Mouse (Mus musculus): ENCODE data around the gene Sec16b.

Gene Sec16b

GRCm38 (mm10) chr1:157513559-157513958 is 7.0 kb downstream of the Sec16b start:
- DNase-seq (ENCODE audit: low spot score): no peak

- no peak for DNase-seq (ENCODE audit: low spot score)
Measured at GRCm38 (mm10) chr1:157514298-157514697, 7.8 kb downstream of the Sec16b start.

DNA sequence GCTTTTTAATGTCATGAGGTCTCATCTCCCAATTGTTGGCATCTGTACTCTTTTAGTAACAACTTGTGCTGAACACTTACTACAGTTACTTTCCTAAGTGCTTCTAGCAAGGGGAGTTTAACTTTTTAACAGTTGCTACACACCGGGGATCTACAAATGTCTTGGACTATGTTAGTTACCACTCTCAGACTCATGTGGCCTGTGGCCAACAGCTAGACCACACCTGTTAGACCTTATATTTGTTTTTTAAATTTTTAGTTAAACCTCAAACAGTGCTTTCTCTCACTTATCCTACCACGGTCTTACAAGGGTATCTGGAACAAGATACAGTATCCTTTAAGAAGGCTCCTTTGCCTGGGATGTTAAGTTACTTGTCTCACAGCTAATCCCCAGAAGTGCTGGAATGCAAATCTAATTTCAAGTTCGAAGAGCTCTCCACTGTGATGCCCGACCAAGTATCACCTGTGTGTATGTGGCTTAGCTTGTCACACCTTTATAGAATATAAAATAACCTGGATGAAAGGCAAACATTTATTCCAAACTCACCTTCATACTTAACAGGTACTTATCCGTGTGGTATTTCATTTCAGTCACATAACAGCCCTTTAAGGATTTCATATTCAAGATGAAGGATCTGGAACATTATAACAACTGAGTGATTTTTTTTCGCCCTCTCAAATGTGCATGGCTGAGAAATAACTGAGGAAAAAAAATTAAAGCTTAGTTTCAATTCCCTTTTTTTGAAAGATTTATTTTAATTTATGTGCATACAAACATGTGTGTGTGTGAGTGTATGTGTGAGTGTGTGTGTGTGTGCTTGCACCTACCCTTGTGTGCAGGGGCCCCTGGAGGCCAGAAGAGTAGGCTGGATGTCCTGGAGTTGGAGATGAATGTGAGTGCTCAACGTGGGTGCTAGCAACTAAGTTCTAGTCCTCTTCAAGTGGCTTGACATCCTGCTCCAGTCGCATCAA is 10.6 kb downstream of the Sec16b start:
- DNase-seq (ENCODE audit: low spot score): no peak

GRCm38 (mm10) chr1:157518111-157518523 is 11.6 kb downstream of the Sec16b start:
- DNase-seq (ENCODE audit: low spot score): peak; percentile 70

DNA sequence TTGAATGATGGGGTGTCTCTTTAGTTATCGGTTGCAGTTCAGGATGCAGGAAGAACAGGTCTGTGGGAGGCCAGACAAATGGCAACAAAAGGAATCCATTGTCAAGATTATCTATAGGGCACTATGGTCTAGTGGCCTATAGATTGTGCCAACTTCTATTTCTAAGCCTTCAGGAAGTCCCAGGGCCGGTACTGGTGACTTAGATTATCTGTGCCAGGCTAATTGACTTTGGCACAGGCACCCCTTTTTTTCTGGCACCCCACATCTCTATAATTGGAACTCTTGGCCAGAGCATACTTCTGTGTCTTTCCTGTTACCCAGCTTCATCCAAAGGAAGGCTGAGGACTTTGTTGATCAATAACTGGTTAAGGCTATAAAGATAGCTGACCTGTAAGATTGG is 12.9 kb downstream of the Sec16b start:
- no peak for DNase-seq (ENCODE audit: low spot score)

GRCm38 (mm10) chr1:157522322-157522721 is 15.8 kb downstream of the Sec16b start:
- DNase-seq (ENCODE audit: low spot score): no peak

DNA sequence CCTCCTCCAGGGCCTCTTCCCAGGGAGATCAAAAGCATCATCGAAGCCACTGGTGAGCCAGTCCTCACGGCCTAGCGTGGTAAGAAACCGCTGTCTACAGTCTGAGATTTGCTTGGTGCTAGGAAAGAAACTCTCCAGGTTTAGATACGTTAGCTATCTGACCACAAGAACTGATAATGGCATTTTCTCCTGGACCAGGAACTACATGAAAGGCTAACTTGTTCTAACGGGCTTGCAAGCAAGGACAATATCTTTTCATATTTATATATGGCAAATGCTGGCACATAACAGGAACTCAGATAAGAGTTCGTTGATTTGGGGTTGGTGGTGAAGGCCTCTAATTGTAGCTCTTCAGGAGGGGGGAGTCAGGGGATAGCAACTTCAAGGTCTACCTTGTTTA is 18.2 kb downstream of the Sec16b start:
- DNase-seq (ENCODE audit: low spot score): no peak

DNA sequence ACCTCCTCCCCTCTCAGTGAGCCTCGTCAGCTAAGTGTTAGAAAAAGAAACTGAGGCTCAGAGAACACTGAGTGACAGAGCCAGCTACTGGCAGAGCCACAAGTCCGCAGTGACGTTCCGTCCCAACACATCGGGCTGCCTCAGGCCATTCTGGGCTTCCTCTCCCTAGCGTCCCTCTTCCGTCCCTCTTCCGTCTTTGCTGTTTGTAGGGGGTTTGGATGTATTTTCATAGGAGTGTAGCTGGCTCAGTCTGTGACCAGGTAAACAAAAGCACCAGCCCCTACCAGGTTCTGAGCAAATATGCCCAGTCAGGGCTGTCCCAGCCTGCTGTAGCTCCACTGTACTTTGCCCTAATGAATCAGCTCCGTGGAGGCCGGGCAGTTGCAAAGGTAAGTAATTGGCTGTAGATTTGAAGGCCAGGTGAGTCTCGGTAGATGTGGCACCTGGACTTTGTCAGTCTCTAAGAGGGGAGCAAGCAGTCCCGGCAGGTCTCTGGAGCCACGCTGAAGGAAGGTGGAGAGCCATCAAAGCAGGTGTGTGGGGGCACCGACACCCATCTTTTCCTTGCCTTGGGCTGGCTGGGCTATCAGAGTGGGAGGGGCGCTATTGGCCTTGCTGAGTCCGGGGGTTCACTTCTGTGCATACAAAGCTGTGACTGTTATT is 19.3 kb downstream of the Sec16b start:
- DNase-seq (ENCODE audit: low spot score): no peak

- DNase-seq (ENCODE audit: low spot score): no peak
Measured at GRCm38 (mm10) chr1:157526625-157527024, 20.1 kb downstream of the Sec16b start.

DNA sequence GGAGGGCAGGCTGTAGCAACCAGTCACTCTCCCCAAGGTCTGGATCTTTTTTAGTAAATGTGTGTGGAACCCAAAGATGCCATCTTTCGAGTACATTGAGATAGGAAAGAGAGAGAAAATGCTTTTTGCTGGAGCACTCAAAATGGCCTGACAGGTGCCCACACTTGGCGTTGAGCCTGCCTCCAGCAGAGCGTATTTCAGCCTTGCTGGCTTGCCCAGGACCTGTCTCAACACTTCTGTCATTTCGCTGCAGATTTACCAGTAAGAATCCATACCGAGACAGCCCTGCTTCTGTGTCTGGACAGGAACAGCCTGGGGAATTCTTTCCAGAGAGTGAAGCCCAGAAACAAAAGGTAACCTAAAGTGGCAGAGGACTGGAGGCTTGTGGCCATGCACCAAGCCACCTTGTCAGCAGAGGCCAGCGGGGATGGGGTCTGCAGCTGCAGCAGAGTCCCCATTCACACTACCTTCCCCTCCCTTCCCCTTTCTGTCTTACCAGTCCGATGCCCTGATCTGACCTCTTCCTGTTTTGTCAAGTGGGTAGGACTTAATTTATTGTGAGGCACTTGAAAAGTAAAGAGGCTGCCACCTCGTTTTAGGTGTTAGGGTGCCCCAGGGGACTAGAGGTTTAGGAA is 26.4 kb downstream of the Sec16b start:
- DNase-seq (ENCODE audit: low spot score): no peak

DNA sequence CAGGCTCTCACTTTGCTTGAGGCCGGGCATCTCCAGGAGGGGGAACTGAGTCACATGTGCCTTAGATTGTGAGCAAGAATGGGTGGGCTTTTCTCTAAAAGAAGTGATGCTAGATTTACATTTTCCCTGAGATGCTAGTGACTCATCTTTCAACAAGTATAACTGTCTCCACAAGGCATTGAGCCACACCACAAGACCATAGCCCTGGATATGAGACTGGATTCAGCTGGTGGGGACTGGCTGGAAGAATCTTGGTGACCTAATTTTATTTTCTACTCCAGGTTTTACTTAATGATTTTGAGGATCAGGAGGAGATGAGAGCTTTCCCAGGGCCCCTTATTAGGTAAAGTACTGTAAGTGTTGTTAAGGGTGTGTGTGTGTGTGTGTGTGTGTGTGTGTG is 29.0 kb downstream of the Sec16b start:
- DNase-seq (ENCODE audit: low spot score): no peak

DNA sequence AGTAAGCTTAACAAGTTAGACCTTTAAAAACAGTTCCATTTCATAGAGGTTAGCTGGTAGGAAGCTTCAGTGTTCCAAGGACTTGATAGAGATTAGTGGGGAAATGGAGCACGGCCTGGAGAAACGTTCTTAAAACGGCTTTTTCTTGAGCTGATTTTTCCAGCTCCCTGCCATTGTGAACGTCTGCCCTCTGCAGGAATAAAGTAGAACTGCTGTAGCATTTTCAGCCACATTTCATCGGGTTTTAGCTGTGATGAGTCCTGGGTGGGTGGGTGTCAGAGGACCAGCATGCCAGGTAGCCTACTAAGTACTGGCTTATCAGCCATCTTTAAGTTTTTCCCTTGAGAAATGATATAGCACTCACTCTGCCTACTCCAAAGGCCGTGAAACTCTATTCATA is 29.9 kb downstream of the Sec16b start:
- DNase-seq (ENCODE audit: low spot score): peak; percentile 72

DNA sequence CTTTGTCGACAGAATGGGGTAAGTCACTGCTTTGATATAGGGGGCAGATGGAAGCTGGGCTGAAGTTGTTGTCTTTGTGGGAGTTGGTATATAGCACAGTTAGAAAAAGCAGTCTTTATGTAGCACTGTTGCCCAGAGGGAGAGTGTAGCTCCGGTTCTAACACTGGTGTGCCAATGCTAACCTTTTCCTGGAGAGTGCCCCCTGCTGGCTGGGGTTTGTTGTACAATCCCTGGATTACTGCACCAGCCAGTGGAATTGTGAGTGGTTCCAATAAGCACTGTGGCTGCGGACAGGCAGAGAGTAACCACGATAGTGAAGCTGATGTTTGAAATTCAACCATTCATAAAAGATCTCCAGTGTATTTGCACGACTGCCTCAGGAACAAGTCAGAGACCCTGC is 31.1 kb downstream of the Sec16b start:
- DNase-seq (ENCODE audit: low spot score): no peak

DNA sequence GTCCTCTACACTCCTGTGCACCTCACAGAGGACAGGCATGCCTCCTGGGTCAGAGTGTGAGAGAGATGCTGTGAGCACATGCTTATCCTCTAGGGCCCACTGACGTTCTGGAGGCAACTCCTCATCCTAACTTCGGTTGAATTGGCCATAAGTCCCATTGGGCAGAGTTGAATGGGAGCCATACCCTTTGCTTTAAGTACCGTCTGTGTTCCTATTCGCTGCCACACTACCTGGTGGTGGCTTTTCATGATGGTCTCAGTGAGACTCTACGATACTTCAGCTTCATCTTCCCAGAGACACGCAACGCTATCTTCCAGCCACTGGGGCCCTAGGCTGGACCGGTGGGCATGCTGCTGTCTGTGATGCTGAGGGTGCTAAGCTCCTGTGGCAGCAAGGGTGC is 38.5 kb downstream of the Sec16b start:
- DNase-seq (ENCODE audit: low spot score): no peak

- no peak for DNase-seq (ENCODE audit: low spot score)
Measured at GRCm38 (mm10) chr1:157547658-157548057, 41.1 kb downstream of the Sec16b start.

GRCm38 (mm10) chr1:157549721-157550120 is 43.2 kb downstream of the Sec16b start:
- DNase-seq (ENCODE audit: low spot score): no peak

GRCm38 (mm10) chr1:157552749-157553451 is 46.4 kb downstream of the Sec16b start:
- peak; percentile 79 for DNase-seq (ENCODE audit: low spot score)

- DNase-seq (ENCODE audit: low spot score): no peak
Measured at GRCm38 (mm10) chr1:157554163-157554562, 47.6 kb downstream of the Sec16b start.

DNA sequence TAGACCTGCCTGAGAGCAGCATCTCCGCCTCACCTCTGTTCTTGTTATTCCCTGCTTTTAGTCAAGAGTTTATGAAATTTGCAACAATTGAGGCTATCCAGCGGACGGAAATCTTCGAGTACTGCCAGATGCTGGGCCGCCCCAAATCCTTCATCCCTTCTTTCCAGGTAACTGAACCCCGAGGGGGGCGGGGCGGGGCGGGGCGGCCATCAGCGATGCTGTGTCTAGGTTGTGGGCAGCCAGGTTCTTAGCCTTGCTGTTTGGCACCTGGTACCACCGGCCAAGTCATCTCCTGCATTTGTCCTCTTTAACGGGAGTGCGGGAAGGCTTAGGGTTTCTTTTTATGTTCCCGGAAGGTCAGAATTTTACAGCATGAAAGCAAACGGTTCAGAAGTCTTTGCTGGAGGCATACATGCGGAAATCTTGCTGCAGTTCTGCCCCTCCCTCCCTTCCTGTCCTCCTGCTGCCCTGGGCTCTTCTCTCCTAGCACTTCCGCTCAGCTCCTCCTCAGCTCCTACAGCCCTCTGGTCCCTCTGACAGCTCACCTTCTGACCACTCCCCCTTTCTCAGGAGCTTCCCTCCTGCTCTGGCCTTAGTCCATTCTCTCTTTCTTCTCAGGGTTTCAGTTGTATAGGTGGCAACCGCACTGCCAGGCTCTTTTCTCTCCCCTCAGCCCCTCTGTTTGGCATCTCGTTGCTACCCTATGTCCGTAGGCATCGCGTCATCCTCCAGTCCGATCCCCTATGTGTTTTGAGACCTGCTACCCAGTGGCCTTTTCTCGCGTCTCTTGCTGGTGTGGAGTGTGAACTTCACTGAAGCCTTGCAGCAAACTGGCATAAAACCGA is 48.4 kb downstream of the Sec16b start:
- DNase-seq (ENCODE audit: low spot score): no peak

- no peak for DNase-seq (ENCODE audit: low spot score)
Measured at GRCm38 (mm10) chr1:157555738-157556137, 49.2 kb downstream of the Sec16b start.

GRCm38 (mm10) chr1:157556439-157556838 is 49.9 kb downstream of the Sec16b start:
- no peak for DNase-seq (ENCODE audit: low spot score)

Data from layer of hippocampus, adult 11-12 months (tissue).